Comparison of ENCODE assay signal across 8 mouse cellular contexts in genomic region chr11:107470521-107471041, GRCm38 (mm10). TPM values are rescaled to one million over a fixed set of nuclear protein-coding genes. Genes with fewer than 3 reads are reported as not detected.
DNase-seq lines count a peak whose midpoint lies in the region; ATAC-seq and TF ChIP-seq lines count a peak whose summit lies in the region.

Pitpnc1 (minus strand) TSS chr11:107470699.

- DNase-seq in B cell, adult 2 months: peak; percentile 78 to 82
- peak; percentile 97 for DNase-seq in brain, embryonic 14.5 days (ENCODE audit: low read depth)
- peak; percentile 86 for DNase-seq in liver, adult 2 months (ENCODE audit: extremely low read depth, low read depth, low spot score)
- DNase-seq in spleen, postnatal 4 days (ENCODE audit: low spot score in 2 of 2): peak; percentile 89 to 95

- under 1% methylated on average over 37 of the region's 37 CpGs for WGBS in heart, embryonic 11.5 days (ENCODE audit: insufficient replicate concordance)
- under 1% methylated on average over 37 of the region's 37 CpGs for WGBS in kidney, embryonic 16.5 days
- under 1% methylated on average over 37 of the region's 37 CpGs for WGBS in liver, adult 2 months

- peak within 1 kb of the TSS; percentile 38 for H3K27ac ChIP-seq in heart, embryonic 11.5 days (ENCODE audit: low read depth, low read length)
- H3K27ac ChIP-seq in kidney, embryonic 16.5 days (ENCODE audit: low read length): peak within 1 kb of the TSS; percentile 93
- peak within 1 kb of the TSS; percentile 83 for H3K27ac ChIP-seq in liver, adult 2 months (replicated peaks; ENCODE audit: insufficient read depth, low read depth, low read length)

- H3K79me2 ChIP-seq in liver, adult 2 months (ENCODE audit: control insufficient read depth, insufficient read depth, low read length): peaks cover 17% of the 10 kb centered on the region

- peaks cover 10% of the 10 kb centered on the region; the same call in 1 of the 2 replicates for H3K4me1 ChIP-seq in heart, embryonic 11.5 days (ENCODE audit: control insufficient read depth, insufficient read depth, low read length)
- H3K4me1 ChIP-seq in kidney, embryonic 16.5 days (ENCODE audit: insufficient read depth, low read length): peaks cover 33% of the 10 kb centered on the region
- peaks cover 21% of the 10 kb centered on the region for H3K4me1 ChIP-seq in liver, adult 2 months (ENCODE audit: control insufficient read depth, insufficient read depth, low read length)

- no peak for TF ChIP-seq CTCF in brain, embryonic 14.5 days (IDR thresholded peaks at IDR 0.05; ENCODE audit: borderline replicate concordance, extremely low read depth, insufficient read depth, insufficient read length)
- no peak for TF ChIP-seq CTCF in liver, adult 2 months (IDR thresholded peaks at IDR 0.05; ENCODE audit: low read depth, low read length)

- H3K36me3 ChIP-seq in heart, embryonic 11.5 days (ENCODE audit: control insufficient read depth, insufficient read depth, low read length): no peaks in the 10 kb centered on the region
- H3K36me3 ChIP-seq in kidney, embryonic 16.5 days (ENCODE audit: insufficient read depth, low read length): no peaks in the 10 kb centered on the region
- no peaks in the 10 kb centered on the region for H3K36me3 ChIP-seq in liver, adult 2 months (ENCODE audit: control insufficient read depth, insufficient read depth, low read length)

- no peaks in the 10 kb centered on the region for H3K9me3 ChIP-seq in heart, embryonic 11.5 days (replicated peaks; ENCODE audit: control insufficient read depth, low read length)
- no peaks in the 10 kb centered on the region for H3K9me3 ChIP-seq in kidney, embryonic 16.5 days (ENCODE audit: low read length)

- peak within 1 kb of the TSS; percentile 66 for H3K4me3 ChIP-seq in heart, embryonic 11.5 days (ENCODE audit: low read depth, low read length)
- peak within 1 kb of the TSS; percentile 79 for H3K4me3 ChIP-seq in kidney, embryonic 16.5 days (ENCODE audit: low read length)
- peak within 1 kb of the TSS; percentile 76 for H3K4me3 ChIP-seq in liver, adult 2 months (ENCODE audit: insufficient read depth, low read depth, low read length)

- TF ChIP-seq POLR2A in brain, embryonic 14.5 days (IDR thresholded peaks at IDR 0.05; ENCODE audit: borderline replicate concordance, extremely low read depth, insufficient read depth, insufficient read length, poor library complexity, severe bottlenecking): peak; percentile 88
- peak; percentile 96 for TF ChIP-seq POLR2A in liver, adult 2 months (IDR thresholded peaks at IDR 0.05; ENCODE audit: extremely low read depth, insufficient read depth, low read length)

- H3K9ac ChIP-seq in heart, embryonic 11.5 days (ENCODE audit: low read depth, low read length): peak within 1 kb of the TSS; percentile 75
- peak within 1 kb of the TSS; percentile 93 for H3K9ac ChIP-seq in kidney, embryonic 16.5 days (replicated peaks; ENCODE audit: low read length)
- peak within 1 kb of the TSS; percentile 98 for H3K9ac ChIP-seq in liver, adult 2 months (ENCODE audit: low read depth, low read length)

- no peaks in the 10 kb centered on the region for H3K27me3 ChIP-seq in heart, embryonic 11.5 days (ENCODE audit: control insufficient read depth, insufficient read depth, low read length)
- H3K27me3 ChIP-seq in kidney, embryonic 16.5 days (ENCODE audit: insufficient read depth, low read length): no peaks in the 10 kb centered on the region
- H3K27me3 ChIP-seq in liver, adult 2 months (ENCODE audit: control insufficient read depth, insufficient read depth, low read length): no peaks in the 10 kb centered on the region

- H3K4me2 ChIP-seq in heart, embryonic 11.5 days: peak within 1 kb of the TSS; percentile 98
- H3K4me2 ChIP-seq in kidney, embryonic 16.5 days (replicated peaks; ENCODE audit: low read depth, low read length): peak within 1 kb of the TSS; percentile 73

- ATAC-seq in erythroblast, adult 5-6 weeks (replicated peaks; ENCODE audit: low FRiP score, poor library complexity, severe bottlenecking): peak; percentile 74
- ATAC-seq in heart, embryonic 11.5 days (replicated peaks; ENCODE audit: insufficient number of reproducible peaks, low FRiP score, low TSS enrichment): peak; percentile 83
- ATAC-seq in kidney, embryonic 16.5 days (ENCODE audit: low FRiP score, low TSS enrichment): peak; percentile 86
- peak; percentile 62 for ATAC-seq in monocyte, adult 5-6 weeks (replicated peaks; ENCODE audit: insufficient number of reproducible peaks, low FRiP score, low TSS enrichment, poor library complexity, severe bottlenecking)

RNA-seq across cellular contexts. Expression of gene Pitpnc1, which starts in this region (rescaled TPM):
- 23.9 and 30.2 TPM in 2 replicates for polyA plus RNA-seq in brain, embryonic 14.5 days (2012; rRNA removed)
- total RNA-seq in erythroblast, adult 5-6 weeks (2015; ENCODE audit: low replicate concordance): 14.4 and 15.7 TPM in 2 replicates
- total RNA-seq in erythroblast, adult 5-6 weeks (2017; ENCODE audit: low replicate concordance): 9.8 and 20.1 TPM in 2 replicates
- polyA plus RNA-seq in heart, embryonic 11.5 days (2014; fragmentation: Nextera tagmentation; extraction: Ambion mirVana): 9.7 and 10.9 TPM in 2 replicates
- 21.5 and 23.0 TPM in 2 replicates for polyA plus RNA-seq in kidney, embryonic 16.5 days (2015; fragmentation: Nextera tagmentation; extraction: Ambion mirVana)
- total RNA-seq in liver, adult 2 months (2014; rRNA removed): 9.4 and 10.5 TPM in 2 replicates
- 3.5 and 4.1 TPM in 2 replicates for polyA plus RNA-seq in liver, adult 2 months (2012; rRNA removed)
- 18.5 to 57.1 TPM (median 24.2 TPM) in 3 replicates for total RNA-seq in monocyte, adult 5-6 weeks (2017)

Comparison
In these comparisons a context has a peak if more than half of its experiments do, and no peak if none do; other contexts are left out.
1. Peak in every context shown above with its lines: DNase-seq, ATAC-seq, H3K4me3 ChIP-seq and H3K27ac ChIP-seq.
2. H3K27ac ChIP-seq: peak in every context shown above with its lines; median percentile 93 in kidney, embryonic 16.5 days; 83 in liver, adult 2 months; 38 in heart, embryonic 11.5 days.